Mouse (Mus musculus) heart, embryonic 16.5 days (tissue): ENCODE results near the gene Zfp518b. TPM values are rescaled to one million over a fixed set of nuclear protein-coding genes. Genes with fewer than 3 reads are reported as not detected.

ENCODE experiments used
- polyA plus RNA-seq: library from polyadenylated mRNA; unstranded; fragments of >200 nt; fragmentation: Nextera tagmentation; extraction: Ambion mirVana; gene quantifications from 2 replicates; pipeline ENCODE4 v1.2.1, GENCODE M21; 2015

The Zfp518b gene
- polyA plus RNA-seq, 1 experiment from 2014 or later = 7.4 TPM

Other genes starting within 250 kb of the Zfp518b start
- 0.62 and 0.64 TPM in 2 replicates for gene Slc2a9, start 181.7 kb downstream of the Zfp518b start, polyA plus RNA-seq
- 241 and 256 TPM in 2 replicates for gene Wdr1, start 121.6 kb downstream of the Zfp518b start, polyA plus RNA-seq
- 0.16 and 0.34 TPM in 2 replicates for gene Clnk, start 192.0 kb upstream of the Zfp518b start, polyA plus RNA-seq